Mouse (Mus musculus): ENCODE data around the gene Fam160b1.

The Fam160b1 gene

GRCm38 (mm10) chr19:57417800-57418580, 57.5 kb downstream of the Fam160b1 start:
- DNase-seq (ENCODE audit: extremely low read depth, low read depth) = no peak

- DNase-seq (ENCODE audit: extremely low read depth, low read depth) = no peak
Observed at GRCm38 (mm10) chr19:57423402-57423801, 62.9 kb downstream of the Fam160b1 start.

GRCm38 (mm10) chr19:57425296-57425695, 64.8 kb downstream of the Fam160b1 start:
- no peak for DNase-seq (ENCODE audit: extremely low read depth, low read depth)

GRCm38 (mm10) chr19:57426841-57427240, 66.4 kb downstream of the Fam160b1 start:
- DNase-seq (ENCODE audit: extremely low read depth, low read depth) = no peak

- DNase-seq (ENCODE audit: extremely low read depth, low read depth) = no peak
Observed at GRCm38 (mm10) chr19:57427756-57428438, 67.4 kb downstream of the Fam160b1 start.

- no peak for DNase-seq (ENCODE audit: extremely low read depth, low read depth)
Observed at GRCm38 (mm10) chr19:57428641-57429040, 68.2 kb downstream of the Fam160b1 start.

GRCm38 (mm10) chr19:57429926-57430325, 69.4 kb downstream of the Fam160b1 start:
- no peak for DNase-seq (ENCODE audit: extremely low read depth, low read depth)

- no peak for DNase-seq (ENCODE audit: extremely low read depth, low read depth)
Observed at GRCm38 (mm10) chr19:57431476-57431875, 71.0 kb downstream of the Fam160b1 start.

- no peak for DNase-seq (ENCODE audit: extremely low read depth, low read depth)
Observed at GRCm38 (mm10) chr19:57434024-57434423, 73.5 kb downstream of the Fam160b1 start.

- DNase-seq (ENCODE audit: extremely low read depth, low read depth) = no peak
Observed at GRCm38 (mm10) chr19:57436586-57437021, 76.1 kb downstream of the Fam160b1 start.

GRCm38 (mm10) chr19:57437042-57437441, 76.6 kb downstream of the Fam160b1 start:
- DNase-seq (ENCODE audit: extremely low read depth, low read depth) = no peak
